Mouse (Mus musculus) thymus, postnatal 0 days (tissue): ENCODE measurements at regions not wholly inside any gene's neighbourhood (a gene's known extent, or its start where the extent isn't known, plus 50 kb on each side); places are given as distances from the start of the nearest gene placed in this dataset.

Source experiments
- DNase-seq: peaks from one replicate; pipeline ENCODE4 v3.0.0-alpha.2; 2015; ENCODE audit warnings: low spot score

GRCm38 (mm10) chr3:39918601-39919000, 612.5 kb upstream of the Intu start:
- DNase-seq = no peak

- no peak for DNase-seq
Measured at GRCm38 (mm10) chr3:39925436-39925835, 605.6 kb upstream of the Intu start.

GRCm38 (mm10) chr3:39928421-39928820, 602.7 kb upstream of the Intu start:
- no peak for DNase-seq

- DNase-seq = no peak
Measured at GRCm38 (mm10) chr3:39933372-39933771, 597.7 kb upstream of the Intu start.

GRCm38 (mm10) chr3:39937719-39938278, 593.3 kb upstream of the Intu start:
- no peak for DNase-seq

- no peak for DNase-seq
Measured at GRCm38 (mm10) chr3:39944581-39944980, 586.5 kb upstream of the Intu start.

- DNase-seq = no peak
Measured at GRCm38 (mm10) chr3:39952103-39952502, 579.0 kb upstream of the Intu start.

- no peak for DNase-seq
Measured at GRCm38 (mm10) chr3:39952556-39952955, 578.5 kb upstream of the Intu start.

- no peak for DNase-seq
Measured at GRCm38 (mm10) chr3:39961836-39962640, 569.0 kb upstream of the Intu start.

GRCm38 (mm10) chr3:39965431-39965830, 565.7 kb upstream of the Intu start:
- DNase-seq = no peak

- no peak for DNase-seq
Measured at GRCm38 (mm10) chr3:39966390-39966789, 564.7 kb upstream of the Intu start.

- DNase-seq = no peak
Measured at GRCm38 (mm10) chr3:39976937-39977336, 554.1 kb upstream of the Intu start.

- DNase-seq = no peak
Measured at GRCm38 (mm10) chr3:39978916-39979679, 552.0 kb upstream of the Intu start.

GRCm38 (mm10) chr3:39982656-39983055, 548.4 kb upstream of the Intu start:
- no peak for DNase-seq

- DNase-seq = no peak
Measured at GRCm38 (mm10) chr3:39987710-39988109, 543.4 kb upstream of the Intu start.

GRCm38 (mm10) chr3:39998628-39999027, 532.5 kb upstream of the Intu start:
- peak; percentile 34 for DNase-seq

- DNase-seq = no peak
Measured at GRCm38 (mm10) chr3:39999846-40000245, 531.2 kb upstream of the Intu start.

- DNase-seq = no peak
Measured at GRCm38 (mm10) chr3:40002838-40003237, 528.2 kb upstream of the Intu start.

- DNase-seq = no peak
Measured at GRCm38 (mm10) chr3:40010051-40010450, 521.0 kb upstream of the Intu start.

GRCm38 (mm10) chr3:40021682-40022081, 509.4 kb upstream of the Intu start:
- DNase-seq = no peak

- DNase-seq = no peak
Measured at GRCm38 (mm10) chr3:40027713-40028112, 503.4 kb upstream of the Intu start.

GRCm38 (mm10) chr3:40036177-40036576, 494.9 kb upstream of the Intu start:
- no peak for DNase-seq
